Mouse (Mus musculus): Measurements from ENCODE around the gene Tead1.

The Tead1 gene

DNA sequence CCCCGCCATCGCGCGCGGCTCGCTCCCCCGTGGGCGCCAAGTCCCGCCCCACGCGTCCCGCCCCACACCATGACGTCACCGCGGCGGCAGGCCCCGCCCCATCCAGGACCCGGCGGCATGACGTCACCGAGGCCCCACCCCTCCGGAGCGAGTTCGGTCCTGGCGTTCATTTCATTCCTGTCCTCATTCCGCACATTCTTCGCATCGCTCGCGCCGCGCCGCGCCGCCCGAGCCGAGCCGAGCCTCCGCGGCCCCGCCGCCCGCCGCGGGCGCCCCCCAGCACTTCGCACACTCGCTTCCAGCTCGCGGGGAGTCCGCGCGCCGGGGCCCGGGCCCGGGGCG, at the start of gene Tead1:
Tead1 (plus strand) TSS at position 148 of the 342 bp plus-strand sequence.
- DNase-seq (ENCODE audit: extremely low spot score, low spot score) = peak; percentile 99

GRCm38 (mm10) chr7:112634505-112635213, 44.5 kb upstream of the Tead1 start:
- no peak for DNase-seq (ENCODE audit: extremely low spot score, low spot score)

DNA sequence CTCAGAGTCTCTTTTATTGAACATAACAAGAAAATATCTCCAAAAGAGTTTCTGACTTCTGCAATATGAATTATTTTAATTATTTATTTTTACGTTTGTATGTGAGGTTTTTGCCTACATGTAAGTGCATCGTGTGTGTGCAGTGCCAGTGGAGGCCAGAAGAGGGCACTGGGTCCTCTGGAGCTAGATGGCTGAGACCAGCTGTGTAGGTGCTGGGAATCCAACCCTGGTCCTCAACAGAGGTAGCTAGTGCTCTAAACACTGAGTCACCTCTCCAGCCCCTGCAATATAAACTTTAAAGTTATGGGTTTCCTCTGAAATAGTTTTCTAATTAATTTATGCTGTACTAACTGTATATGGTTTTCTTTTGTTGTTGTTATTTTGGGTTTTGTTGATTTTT, 43.2 kb upstream of the Tead1 start:
- no peak for DNase-seq (ENCODE audit: extremely low spot score, low spot score)

GRCm38 (mm10) chr7:112643866-112644543, 35.1 kb upstream of the Tead1 start:
- DNase-seq (ENCODE audit: extremely low spot score, low spot score) = no peak

- DNase-seq (ENCODE audit: extremely low spot score, low spot score) = no peak
These were observed 34.4 kb upstream of the Tead1 start for GRCm38 (mm10) chr7:112644701-112645100.

- DNase-seq (ENCODE audit: extremely low spot score, low spot score) = no peak
These were observed 33.4 kb upstream of the Tead1 start for GRCm38 (mm10) chr7:112645724-112646123.

GRCm38 (mm10) chr7:112647417-112647816, 31.7 kb upstream of the Tead1 start:
- no peak for DNase-seq (ENCODE audit: extremely low spot score, low spot score)

DNA sequence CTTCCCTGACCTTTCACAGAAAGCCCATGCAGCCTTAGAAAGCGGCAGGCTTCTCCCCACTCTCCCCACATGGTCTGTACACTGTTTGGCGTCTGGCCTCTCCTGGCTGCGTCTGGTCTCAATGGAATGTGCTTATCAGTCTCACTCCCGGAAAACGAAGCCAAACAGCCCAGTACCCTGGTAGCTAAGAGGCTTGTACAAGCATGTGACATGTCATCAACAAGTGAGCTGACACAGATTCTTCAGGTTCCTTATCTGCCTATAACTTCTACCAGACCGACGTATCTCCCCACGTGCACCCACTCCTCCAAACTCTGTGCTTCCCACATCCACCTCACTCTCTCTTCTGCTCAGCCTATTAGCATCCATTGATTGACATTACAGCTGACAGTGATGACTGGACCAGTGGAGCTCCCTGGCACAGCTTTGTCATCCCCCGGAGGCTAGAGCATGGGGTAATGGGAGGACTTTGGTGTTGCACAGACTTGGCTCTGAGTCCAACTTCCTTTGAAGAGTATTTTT, 22.9 kb upstream of the Tead1 start:
- no peak for DNase-seq (ENCODE audit: extremely low spot score, low spot score)

DNA sequence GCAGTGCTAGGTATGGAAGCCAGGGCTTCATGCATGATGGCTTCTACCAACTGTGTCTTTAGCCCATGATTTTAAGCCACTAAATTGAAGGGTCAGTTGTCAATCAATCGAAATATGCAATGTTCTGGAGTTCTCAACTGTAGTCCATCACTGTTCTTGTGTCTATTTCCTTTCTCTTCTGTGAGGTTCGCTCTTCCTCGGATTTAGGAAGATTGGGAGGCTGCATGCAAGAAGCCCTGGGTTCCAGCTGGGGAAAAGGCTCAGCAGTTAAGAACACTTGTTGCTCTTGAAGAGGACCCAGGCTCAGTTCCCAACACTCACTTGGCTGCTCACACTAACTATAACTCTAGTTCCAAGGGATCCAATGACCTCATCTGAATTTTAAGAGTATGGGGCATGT, 20.2 kb upstream of the Tead1 start:
- DNase-seq (ENCODE audit: extremely low spot score, low spot score) = no peak

DNA sequence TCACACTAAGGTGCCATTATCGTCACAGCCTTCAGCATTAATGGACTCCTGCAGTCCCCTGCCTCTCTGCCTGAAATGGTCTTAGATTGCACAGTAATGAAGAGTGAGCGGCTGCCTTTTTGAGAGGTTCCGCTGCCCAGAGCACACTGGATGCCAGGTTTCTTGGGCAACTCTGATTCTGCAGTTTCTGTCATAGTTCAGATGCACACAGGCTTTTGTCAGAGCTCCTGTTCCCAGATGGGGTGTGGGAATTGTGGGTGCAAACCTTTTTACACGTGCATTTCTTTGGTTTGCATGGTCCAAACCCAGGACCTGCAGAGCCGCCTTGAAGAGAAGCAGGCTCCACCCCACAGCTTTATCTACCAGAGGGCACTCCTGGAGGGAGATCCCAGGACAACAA, 19.3 kb upstream of the Tead1 start:
- no peak for DNase-seq (ENCODE audit: extremely low spot score, low spot score)

DNA sequence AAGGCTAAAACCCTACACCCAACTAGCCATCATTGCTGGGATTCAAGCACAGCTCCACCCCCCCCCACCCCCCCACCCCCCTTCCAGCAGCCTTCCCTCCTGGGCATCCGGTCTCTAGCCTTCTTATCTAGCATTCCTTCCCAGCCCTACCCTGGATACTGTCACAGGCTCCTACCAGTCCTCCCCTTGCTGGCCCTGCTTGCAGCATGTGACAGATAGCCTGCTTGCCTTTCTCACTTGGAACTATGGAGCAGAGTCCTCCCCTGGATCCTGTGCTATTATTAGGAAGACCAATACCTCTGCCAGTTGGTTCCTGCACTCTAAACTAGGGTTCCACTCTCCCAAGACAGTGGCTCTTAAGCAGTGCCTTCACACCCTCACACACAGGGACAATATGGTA, 18.8 kb upstream of the Tead1 start:
- no peak for DNase-seq (ENCODE audit: extremely low spot score, low spot score)

DNA sequence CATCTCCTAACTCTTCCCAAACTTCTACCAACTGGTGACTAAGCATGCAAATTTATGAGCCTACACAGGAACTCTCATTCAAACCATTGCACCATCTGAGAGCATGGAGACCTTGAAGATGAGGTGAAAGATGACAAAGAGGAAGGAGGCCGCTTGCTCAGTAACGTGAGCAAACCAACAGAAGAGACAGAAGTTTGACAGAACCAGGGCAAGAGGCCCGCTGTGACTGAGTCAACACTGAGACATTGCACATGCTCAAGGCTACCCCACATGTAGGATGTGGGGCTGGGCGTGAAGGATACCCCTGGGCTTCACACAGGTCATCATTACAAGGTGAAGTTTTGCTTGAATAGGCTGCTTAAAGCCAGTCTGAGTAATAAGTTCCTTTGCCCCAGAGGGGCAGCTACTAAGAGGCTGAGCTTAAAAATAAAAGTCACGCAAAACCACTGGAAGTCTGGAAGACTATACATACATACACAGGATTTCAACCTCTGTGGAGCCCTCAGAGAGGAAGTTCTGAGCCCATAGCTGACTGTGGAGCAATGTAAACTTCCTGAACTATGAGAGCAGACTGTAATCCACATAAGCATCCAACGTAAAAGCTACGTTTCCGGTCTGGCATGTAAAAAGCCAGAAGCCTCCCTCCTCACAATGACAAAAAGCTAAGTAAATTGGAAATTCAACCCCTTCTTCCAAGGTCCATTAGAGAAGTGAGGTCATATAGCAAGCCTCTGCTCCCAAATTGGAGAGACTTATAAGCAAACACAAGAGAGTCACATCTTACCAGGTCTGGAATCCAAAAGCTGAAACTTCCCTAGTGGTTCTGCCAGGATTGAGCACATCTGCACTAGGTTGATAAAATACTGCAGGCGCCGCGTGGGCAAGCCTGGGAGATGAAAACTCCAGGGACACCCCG, 16.5 kb upstream of the Tead1 start:
- DNase-seq (ENCODE audit: extremely low spot score, low spot score) = no peak

- DNase-seq (ENCODE audit: extremely low spot score, low spot score) = peak; percentile 24
These were observed 15.7 kb upstream of the Tead1 start for GRCm38 (mm10) chr7:112663314-112663966.

GRCm38 (mm10) chr7:112669993-112670392, 9.1 kb upstream of the Tead1 start:
- DNase-seq (ENCODE audit: extremely low spot score, low spot score) = no peak

DNA sequence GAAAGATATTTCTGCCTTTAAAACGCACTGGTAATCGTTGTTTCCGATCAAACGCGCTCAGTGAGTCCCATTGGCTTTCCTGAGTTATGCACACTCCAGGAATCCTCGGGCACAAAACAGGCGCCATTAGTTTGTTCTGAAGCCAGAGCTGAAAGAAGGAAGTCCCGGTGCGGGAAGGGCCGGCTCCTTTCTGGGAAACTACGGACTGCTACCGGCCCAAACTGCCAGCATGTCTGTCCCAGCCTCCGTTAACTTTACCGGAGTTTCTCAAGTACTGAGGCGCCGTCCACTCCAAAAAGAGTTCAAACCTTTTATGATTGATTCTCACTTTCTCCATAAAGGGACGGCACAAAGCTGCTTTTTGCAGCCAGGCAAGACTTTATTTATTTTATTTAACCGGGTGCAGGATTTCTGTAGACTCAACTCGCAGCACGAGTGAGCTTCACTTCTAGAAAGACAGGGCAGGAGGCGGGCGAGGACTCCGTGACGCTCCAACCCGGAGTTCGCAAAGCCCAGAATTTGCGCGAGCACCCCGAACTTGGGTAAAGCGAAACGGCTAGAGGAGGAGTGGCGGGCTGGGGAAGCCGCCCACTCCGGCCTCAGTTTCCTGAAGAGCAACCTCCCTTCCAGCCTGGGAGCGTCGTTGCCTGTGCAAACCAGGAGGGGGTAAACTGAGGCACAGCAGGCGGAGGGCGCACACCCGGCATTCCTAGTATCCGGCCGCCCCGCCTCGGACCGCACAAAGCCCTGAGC, 524 bp upstream of the Tead1 start:
- DNase-seq (ENCODE audit: extremely low spot score, low spot score) = peak; percentile 78

- DNase-seq (ENCODE audit: extremely low spot score, low spot score) = peak; percentile 82
These were observed 561 bp downstream of the Tead1 start for GRCm38 (mm10) chr7:112679513-112680245.

GRCm38 (mm10) chr7:112680498-112681251, 1.6 kb downstream of the Tead1 start:
- DNase-seq (ENCODE audit: extremely low spot score, low spot score) = peak; percentile 66

DNA sequence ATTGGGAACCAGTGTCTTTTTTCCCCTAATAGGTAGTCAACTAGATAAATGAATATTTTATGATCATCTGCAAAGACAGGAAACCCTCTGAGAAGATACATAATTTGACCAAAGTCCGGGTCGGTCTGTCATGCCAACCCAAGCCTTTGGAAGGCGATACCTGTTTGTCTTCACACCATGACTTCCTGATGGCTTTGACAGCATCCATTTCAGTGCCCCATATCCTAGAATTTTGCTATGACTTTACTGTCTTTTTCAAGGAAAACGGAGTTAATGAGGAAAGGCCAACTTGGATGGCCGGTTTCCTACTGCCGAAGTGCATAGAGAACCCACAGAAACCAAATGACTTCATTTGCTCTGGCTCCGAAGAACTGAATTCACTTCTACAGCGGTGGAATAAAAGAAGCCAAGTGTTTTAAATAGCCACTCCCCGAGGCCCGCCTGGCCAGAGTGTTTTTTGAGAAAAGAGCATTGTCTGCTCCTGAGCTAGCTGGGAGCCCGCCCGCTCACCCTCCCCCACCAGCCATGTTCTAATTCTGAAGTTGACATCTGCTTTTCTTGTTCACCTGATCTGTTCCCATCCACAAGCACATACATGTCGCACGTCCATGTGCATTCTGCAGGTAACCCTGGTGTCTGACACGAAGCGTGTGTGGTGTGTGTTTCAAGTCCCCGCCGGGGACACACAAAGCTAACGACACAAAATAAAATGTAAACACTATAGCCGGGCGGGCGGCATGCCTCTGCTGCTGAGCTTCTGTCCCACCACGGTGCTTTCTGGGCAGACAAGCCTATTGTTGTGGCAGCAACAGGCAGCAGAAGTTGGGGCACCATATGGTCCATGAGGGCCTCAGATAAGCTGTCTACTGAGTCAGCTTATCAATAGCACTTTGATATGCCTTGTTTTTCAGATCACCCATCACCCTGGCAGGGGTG, 5.8 kb downstream of the Tead1 start:
- DNase-seq (ENCODE audit: extremely low spot score, low spot score) = peak; percentile 54

Data from neural tube, embryonic 10.5 days (tissue).